Mouse (Mus musculus) neutrophil, adult 65 days (primary cell): ENCODE measurements around the gene Cd79a. TPM values are rescaled to one million over a fixed set of nuclear protein-coding genes. Genes with fewer than 3 reads are reported as not detected.

ENCODE experiments used
- total RNA-seq: library from RNA; stranded (reverse); gene quantifications from 2 replicates; pipeline ENCODE4 v1.2.4, GENCODE M21; 2023

Gene Cd79a
- 2.2 and 8.9 TPM in 2 replicates for total RNA-seq

GRCm38 (mm10) chr7:24897224-24897623, at the start of gene Cd79a:
Gene Cd79a (plus strand): TSS chr7:24897381.

GRCm38 (mm10) chr7:24861913-24862312, 35.3 kb upstream of the Cd79a start, which contains the start of gene Gm9844:
Gene Gm9844 (plus strand): TSS chr7:24862213.

GRCm38 (mm10) chr7:24869532-24870165, 27.5 kb upstream of the Cd79a start, which contains the start of the genes Lypd4 and Dmrtc2:
Gene Lypd4 (minus strand): TSS chr7:24869941.
Gene Dmrtc2 (plus strand): TSS chr7:24870057.

GRCm38 (mm10) chr7:24883896-24884692, 13.1 kb upstream of the Cd79a start, which contains the start of gene Rps19:
Gene Rps19 (plus strand): TSS chr7:24884371.

GRCm38 (mm10) chr7:24902630-24903443, 5.7 kb downstream of the Cd79a start, which contains the start of gene Arhgef1:
Gene Arhgef1 (plus strand): TSS chr7:24902912.

GRCm38 (mm10) chr7:24944257-24944950, 47.2 kb downstream of the Cd79a start, which contains the start of gene Gm4881:
Gene Gm4881 (minus strand): TSS chr7:24944494.

Other genes with a start within 250 kb of the Cd79a start
- not detected in 2 replicates for gene Tex101, start 220.7 kb upstream of the Cd79a start, total RNA-seq
- gene BC049730, start 188.1 kb upstream of the Cd79a start, total RNA-seq: 1.6 and 2.2 TPM in 2 replicates
- gene Gm4763, start 170.5 kb upstream of the Cd79a start, total RNA-seq: 5.8 and 13.4 TPM in 2 replicates
- 1,275 and 1,351 TPM in 2 replicates for gene Cd177, start 137.1 kb upstream of the Cd79a start, total RNA-seq
- gene Ceacam10, start 120.2 kb upstream of the Cd79a start, total RNA-seq: 69.9 and 84.9 TPM in 2 replicates
- 2.0 and 3.2 TPM in 2 replicates for gene Gm9844, start 35.2 kb upstream of the Cd79a start, total RNA-seq
- not detected in 2 replicates for gene Lypd4, start 27.4 kb upstream of the Cd79a start, total RNA-seq
- not detected in 2 replicates for gene Dmrtc2, start 27.3 kb upstream of the Cd79a start, total RNA-seq
- gene Rps19, start 13.0 kb upstream of the Cd79a start, total RNA-seq: 415 and 552 TPM in 2 replicates
- gene Arhgef1, start 5.5 kb downstream of the Cd79a start, total RNA-seq: 564 and 862 TPM in 2 replicates
- gene Gm4881, start 47.1 kb downstream of the Cd79a start, total RNA-seq: not detected in 2 replicates
- 138 and 148 TPM in 2 replicates for gene Rabac1, start 75.4 kb downstream of the Cd79a start, total RNA-seq
- 230 and 240 TPM in 2 replicates for gene Atp1a3, start 108.6 kb downstream of the Cd79a start, total RNA-seq
- 1.7 and 5.5 TPM in 2 replicates for gene Grik5, start 175.0 kb downstream of the Cd79a start, total RNA-seq
- 10.4 and 11.0 TPM in 2 replicates for gene Zfp574, start 175.2 kb downstream of the Cd79a start, total RNA-seq